Comparison of ENCODE assay signal across 8 mouse cellular contexts in genomic region chr2:167656629-167657478, GRCm38 (mm10). TPM values are rescaled to one million over a fixed set of nuclear protein-coding genes. Genes with fewer than 3 reads are reported as not detected.
A peak's percentile ranks its signal among the peaks of the same experiment; 100 is the strongest.
DNase-seq lines count a peak whose midpoint lies in the region; ATAC-seq and TF ChIP-seq lines count a peak whose summit lies in the region.
"Had no signal": no experiment of that assay in that cellular context is flagged by ENCODE, and none has a peak within 500 bp of the region (broad histone marks: within the 10 kb centered on the region; RNA-seq: fewer than 3 reads in every experiment).

No protein-coding gene starts in this region.

- 84% methylated on average over 16 of the region's 16 CpGs for WGBS in lung, embryonic 14.5 days

- H3K27me3 ChIP-seq in lung, embryonic 14.5 days (ENCODE audit: insufficient read depth, low read length), result no peaks in the 10 kb centered on the region
- no peaks in the 10 kb centered on the region for H3K27me3 ChIP-seq in splenic B cell, adult 2 months (ENCODE audit: control insufficient read depth, insufficient read depth, low read length, poor library complexity, severe bottlenecking)

- ATAC-seq in lung, embryonic 14.5 days (ENCODE audit: insufficient read depth), result no peak

- H3K36me3 ChIP-seq in lung, embryonic 14.5 days (ENCODE audit: insufficient read depth), result peaks cover 37% of the 10 kb centered on the region; the same call in 1 of the 2 replicates
- peaks cover 5% of the 10 kb centered on the region for H3K36me3 ChIP-seq in splenic B cell, adult 2 months (ENCODE audit: control insufficient read depth, insufficient read depth, low read length, poor library complexity, severe bottlenecking)

- no peak overlapping the region for H3K4me2 ChIP-seq in lung, embryonic 14.5 days

- peak; percentile 41 for DNase-seq in right cerebral cortex, postnatal 14 days
- DNase-seq in right cerebral cortex, postnatal 25 days, result no peak
- DNase-seq in heart, postnatal 36 days, result peak; percentile 50 to 51
- DNase-seq in lung, embryonic 14.5 days, result no peak
- DNase-seq in splenic B cell, adult 2 months (ENCODE audit: low read depth, low spot score), result peak; percentile 87
- DNase-seq in right cerebral cortex, postnatal 36 days (ENCODE audit: low spot score in 2 of 2), result no peak
- DNase-seq in retina, postnatal 1 day, result no peak

- peak overlapping the region; percentile 30; the same call in 1 of the 2 replicates for H3K27ac ChIP-seq in lung, embryonic 14.5 days (ENCODE audit: low read depth)

- peaks cover 12% of the 10 kb centered on the region for H3K4me1 ChIP-seq in lung, embryonic 14.5 days (ENCODE audit: insufficient read depth)

- no peak for TF ChIP-seq CTCF in lung, embryonic 14.5 days (IDR thresholded peaks at IDR 0.05; ENCODE audit: low read depth)

- H3K9ac ChIP-seq in lung, embryonic 14.5 days, result no peak overlapping the region

- intact Hi-C loops in heart, postnatal 36 days (cut with DNase I), result no loop called here

- no peaks in the 10 kb centered on the region for H3K9me3 ChIP-seq in lung, embryonic 14.5 days (ENCODE audit: low read depth, low read length)

- H3K4me3 ChIP-seq in lung, embryonic 14.5 days (ENCODE audit: low read depth, low read length), result no peak overlapping the region

RNA-seq across cellular contexts. Expression of gene Gm20431, which starts 4.4 kb away (rescaled TPM):
- total RNA-seq in heart, postnatal 36 days (2021), result 10 to 100 TPM; 14.0 to 20.7 TPM
- polyA plus RNA-seq in lung, embryonic 14.5 days (2014; fragmentation: Nextera tagmentation; extraction: Ambion mirVana), result 10.0 and 12.3 TPM in 2 replicates
- polyA plus RNA-seq: neural tube, embryonic 11.5 days had no signal

RNA-seq across cellular contexts. Expression of gene Ube2v1, which starts 25.0 kb away (rescaled TPM):
- 100 to 1,000 TPM; 111 to 114 TPM for total RNA-seq in heart, postnatal 36 days (2021)
- polyA plus RNA-seq in lung, embryonic 14.5 days (2014; fragmentation: Nextera tagmentation; extraction: Ambion mirVana), result 275 and 293 TPM in 2 replicates

RNA-seq across cellular contexts. Expression of gene Cebpb, which starts 31.9 kb away (rescaled TPM):
- total RNA-seq in heart, postnatal 36 days (2021), result 100 to 1,000 TPM in 1 of 2 experiments, 10 to 100 TPM in 1; 93.7 to 108 TPM
- polyA plus RNA-seq in lung, embryonic 14.5 days (2014; fragmentation: Nextera tagmentation; extraction: Ambion mirVana), result 73.4 and 77.4 TPM in 2 replicates

RNA-seq across cellular contexts. Expression of gene Tmem189, which starts 32.8 kb away (rescaled TPM):
- total RNA-seq in heart, postnatal 36 days (2021), result 10 to 100 TPM; 26.6 to 29.9 TPM
- polyA plus RNA-seq in lung, embryonic 14.5 days (2014; fragmentation: Nextera tagmentation; extraction: Ambion mirVana), result 41.6 and 43.3 TPM in 2 replicates

Comparison
In these comparisons a context has a peak if more than half of its experiments do, and no peak if none do; other contexts are left out.
1. DNase-seq: peak in right cerebral cortex, postnatal 14 days (single experiment), heart, postnatal 36 days (2 of 2) and splenic B cell, adult 2 months (single experiment); none in right cerebral cortex, postnatal 25 days (single experiment), lung, embryonic 14.5 days (single experiment), right cerebral cortex, postnatal 36 days (0 of 2) and retina, postnatal 1 day (single experiment).